Mouse (Mus musculus): ENCODE results near the gene Anapc16. TPM values are rescaled to one million over a fixed set of nuclear protein-coding genes. Genes with fewer than 3 reads are reported as not detected.

Anapc16 gene
- polyA plus RNA-seq, 1 experiment = 41.3 TPM

- no peak overlapping the region for H3K27ac ChIP-seq (ENCODE audit: control insufficient read depth, insufficient read depth, low read depth, low read length)
- no peak for TF ChIP-seq CTCF (IDR thresholded peaks at IDR 0.05; ENCODE audit: control insufficient read depth, insufficient read depth, insufficient replicate concordance, low read depth, low read length)
- TF ChIP-seq POLR2A (IDR thresholded peaks at IDR 0.05; ENCODE audit: control insufficient read depth, low read depth, low read length) = no peak
- no peak overlapping the region for H3K4me3 ChIP-seq (ENCODE audit: control insufficient read depth, low read depth, low read length)
- no peaks in the 10 kb centered on the region for H3K27me3 ChIP-seq (ENCODE audit: control insufficient read depth, insufficient read depth, low read length)
- peaks cover 5% of the 10 kb centered on the region for H3K4me1 ChIP-seq (ENCODE audit: control insufficient read depth, insufficient read depth, low read length)
- H3K36me3 ChIP-seq (ENCODE audit: control insufficient read depth, insufficient read depth, low read length) = no peaks in the 10 kb centered on the region
Measured at GRCm38 (mm10) chr10:60032622-60033021, 29.7 kb upstream of the Anapc16 start.

DNA sequence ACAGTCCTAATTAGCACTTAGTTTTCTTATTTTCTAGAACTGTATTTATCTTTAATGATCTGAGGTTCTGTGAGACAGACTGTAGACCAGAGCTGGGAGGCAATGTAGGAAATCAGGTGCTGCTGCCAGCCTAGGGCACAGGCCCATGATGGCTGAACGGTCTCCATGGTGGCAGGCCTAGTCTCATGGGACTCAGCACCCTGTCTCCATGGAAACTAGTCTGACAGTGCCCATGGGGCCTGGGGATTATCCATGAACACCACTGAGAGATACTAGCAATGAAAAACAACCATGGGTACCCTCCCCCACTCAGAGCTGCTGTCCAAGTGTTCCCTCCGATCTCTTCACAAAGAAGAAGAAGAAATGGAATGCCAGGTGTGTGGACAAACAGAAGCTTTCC is 29.1 kb upstream of the Anapc16 start:
- H3K27me3 ChIP-seq (ENCODE audit: control insufficient read depth, insufficient read depth, low read length) = no peaks in the 10 kb centered on the region
- TF ChIP-seq POLR2A (IDR thresholded peaks at IDR 0.05; ENCODE audit: control insufficient read depth, low read depth, low read length) (no peak), CTCF (IDR thresholded peaks at IDR 0.05; ENCODE audit: control insufficient read depth, insufficient read depth, insufficient replicate concordance, low read depth, low read length) (no peak)
- no peak overlapping the region for H3K4me3 ChIP-seq (ENCODE audit: control insufficient read depth, low read depth, low read length)
- H3K4me1 ChIP-seq (ENCODE audit: control insufficient read depth, insufficient read depth, low read length) = peaks cover 5% of the 10 kb centered on the region
- H3K36me3 ChIP-seq (ENCODE audit: control insufficient read depth, insufficient read depth, low read length) = no peaks in the 10 kb centered on the region
- no peak overlapping the region for H3K27ac ChIP-seq (ENCODE audit: control insufficient read depth, insufficient read depth, low read depth, low read length)

DNA sequence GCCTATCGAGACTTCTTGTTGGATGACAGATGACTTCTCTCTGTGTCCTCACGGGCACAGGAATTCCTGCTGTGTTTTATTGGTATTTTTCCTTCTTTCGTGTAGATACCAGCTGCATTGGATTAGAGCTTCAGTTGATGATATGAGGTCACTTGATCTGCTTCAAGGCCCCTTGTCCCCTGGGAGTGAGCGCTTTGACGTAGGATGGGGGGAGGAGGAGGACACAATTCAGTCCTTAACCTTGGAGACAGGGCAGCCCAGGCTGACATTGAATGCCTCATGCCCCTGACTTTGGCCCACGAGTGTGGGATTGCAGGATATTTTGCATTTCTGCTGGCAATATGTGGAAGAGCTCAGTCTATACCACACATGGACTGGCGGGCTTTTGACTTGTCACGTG is 28.6 kb upstream of the Anapc16 start:
- H3K27ac ChIP-seq (ENCODE audit: control insufficient read depth, insufficient read depth, low read depth, low read length) = no peak overlapping the region
- no peaks in the 10 kb centered on the region for H3K36me3 ChIP-seq (ENCODE audit: control insufficient read depth, insufficient read depth, low read length)
- TF ChIP-seq CTCF (IDR thresholded peaks at IDR 0.05; ENCODE audit: control insufficient read depth, insufficient read depth, insufficient replicate concordance, low read depth, low read length) (no peak), POLR2A (IDR thresholded peaks at IDR 0.05; ENCODE audit: control insufficient read depth, low read depth, low read length) (no peak)
- H3K4me3 ChIP-seq (ENCODE audit: control insufficient read depth, low read depth, low read length) = no peak overlapping the region
- peaks cover 5% of the 10 kb centered on the region for H3K4me1 ChIP-seq (ENCODE audit: control insufficient read depth, insufficient read depth, low read length)
- no peaks in the 10 kb centered on the region for H3K27me3 ChIP-seq (ENCODE audit: control insufficient read depth, insufficient read depth, low read length)

- TF ChIP-seq POLR2A (IDR thresholded peaks at IDR 0.05; ENCODE audit: control insufficient read depth, low read depth, low read length) (no peak), CTCF (IDR thresholded peaks at IDR 0.05; ENCODE audit: control insufficient read depth, insufficient read depth, insufficient replicate concordance, low read depth, low read length) (no peak)
- Histone ChIP-seq H3K4me3 (ENCODE audit: control insufficient read depth, low read depth, low read length) (no peak overlapping the region), H3K4me1 (ENCODE audit: control insufficient read depth, insufficient read depth, low read length) (peaks cover 5% of the 10 kb centered on the region), H3K27ac (ENCODE audit: control insufficient read depth, insufficient read depth, low read depth, low read length) (no peak overlapping the region), H3K27me3 (ENCODE audit: control insufficient read depth, insufficient read depth, low read length) (no peaks in the 10 kb centered on the region), H3K36me3 (ENCODE audit: control insufficient read depth, insufficient read depth, low read length) (no peaks in the 10 kb centered on the region)
Measured at GRCm38 (mm10) chr10:60029387-60029786, 26.5 kb upstream of the Anapc16 start.

- Histone ChIP-seq H3K27me3 (ENCODE audit: control insufficient read depth, insufficient read depth, low read length) (no peaks in the 10 kb centered on the region), H3K36me3 (ENCODE audit: control insufficient read depth, insufficient read depth, low read length) (no peaks in the 10 kb centered on the region), H3K4me1 (ENCODE audit: control insufficient read depth, insufficient read depth, low read length) (peaks cover 5% of the 10 kb centered on the region), H3K27ac (ENCODE audit: control insufficient read depth, insufficient read depth, low read depth, low read length) (no peak overlapping the region), H3K4me3 (ENCODE audit: control insufficient read depth, low read depth, low read length) (no peak overlapping the region)
- TF ChIP-seq CTCF (IDR thresholded peaks at IDR 0.05; ENCODE audit: control insufficient read depth, insufficient read depth, insufficient replicate concordance, low read depth, low read length) = no peak
- no peak for TF ChIP-seq POLR2A (IDR thresholded peaks at IDR 0.05; ENCODE audit: control insufficient read depth, low read depth, low read length)
Measured at GRCm38 (mm10) chr10:60028979-60029378, 26.0 kb upstream of the Anapc16 start.

DNA sequence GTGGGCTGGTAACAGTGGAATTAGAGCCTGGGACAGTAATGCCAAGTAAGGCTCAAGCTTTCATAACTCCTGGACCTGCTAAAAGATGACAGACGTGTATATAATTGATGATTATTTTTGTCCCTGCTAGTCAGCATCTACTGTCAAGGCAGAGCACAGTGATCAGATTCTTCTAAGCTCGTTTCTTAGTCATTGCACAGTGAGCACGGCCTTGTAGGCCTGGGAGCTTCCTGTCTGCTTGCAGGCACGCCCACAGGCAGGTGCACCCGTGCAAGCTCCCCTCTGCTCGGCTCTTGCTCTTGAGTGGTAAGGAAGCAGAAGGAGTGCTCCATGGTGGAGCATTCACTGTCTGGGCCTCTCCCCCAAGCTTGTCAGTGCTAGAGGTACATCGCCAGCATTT is 25.2 kb upstream of the Anapc16 start:
- H3K36me3 ChIP-seq (ENCODE audit: control insufficient read depth, insufficient read depth, low read length) = no peaks in the 10 kb centered on the region
- peaks cover 5% of the 10 kb centered on the region for H3K4me1 ChIP-seq (ENCODE audit: control insufficient read depth, insufficient read depth, low read length)
- H3K4me3 ChIP-seq (ENCODE audit: control insufficient read depth, low read depth, low read length) = no peak overlapping the region
- no peaks in the 10 kb centered on the region for H3K27me3 ChIP-seq (ENCODE audit: control insufficient read depth, insufficient read depth, low read length)
- no peak overlapping the region for H3K27ac ChIP-seq (ENCODE audit: control insufficient read depth, insufficient read depth, low read depth, low read length)
- TF ChIP-seq CTCF (IDR thresholded peaks at IDR 0.05; ENCODE audit: control insufficient read depth, insufficient read depth, insufficient replicate concordance, low read depth, low read length) = no peak
- TF ChIP-seq POLR2A (IDR thresholded peaks at IDR 0.05; ENCODE audit: control insufficient read depth, low read depth, low read length) = no peak

GRCm38 (mm10) chr10:60027619-60028084 is 24.7 kb upstream of the Anapc16 start:
- H3K4me3 ChIP-seq (ENCODE audit: control insufficient read depth, low read depth, low read length) = no peak overlapping the region
- no peaks in the 10 kb centered on the region for H3K36me3 ChIP-seq (ENCODE audit: control insufficient read depth, insufficient read depth, low read length)
- H3K4me1 ChIP-seq (ENCODE audit: control insufficient read depth, insufficient read depth, low read length) = peaks cover 5% of the 10 kb centered on the region
- no peak for TF ChIP-seq CTCF (IDR thresholded peaks at IDR 0.05; ENCODE audit: control insufficient read depth, insufficient read depth, insufficient replicate concordance, low read depth, low read length)
- no peak for TF ChIP-seq POLR2A (IDR thresholded peaks at IDR 0.05; ENCODE audit: control insufficient read depth, low read depth, low read length)
- no peaks in the 10 kb centered on the region for H3K27me3 ChIP-seq (ENCODE audit: control insufficient read depth, insufficient read depth, low read length)
- no peak overlapping the region for H3K27ac ChIP-seq (ENCODE audit: control insufficient read depth, insufficient read depth, low read depth, low read length)
